Mouse (Mus musculus) testis, postnatal 14 days (tissue): ENCODE measurements around the gene C1qtnf2.

ENCODE experiments used
- DNase-seq: peaks from one replicate; pipeline ENCODE4 v3.0.0; 2021; ENCODE audit warnings: low spot score

C1qtnf2 gene

GRCm38 (mm10) chr11:43483122-43483792 is 9.2 kb downstream of the C1qtnf2 start:
- DNase-seq: peak; percentile 20

GRCm38 (mm10) chr11:43484057-43484456 is 10.0 kb downstream of the C1qtnf2 start:
- DNase-seq: no peak

GRCm38 (mm10) chr11:43484652-43485051 is 10.6 kb downstream of the C1qtnf2 start:
- no peak for DNase-seq

GRCm38 (mm10) chr11:43485855-43486254 is 11.8 kb downstream of the C1qtnf2 start:
- no peak for DNase-seq

- DNase-seq: peak; percentile 59
Measured at GRCm38 (mm10) chr11:43492663-43493062, 18.6 kb downstream of the C1qtnf2 start.

- DNase-seq: peak; percentile 55
Measured at GRCm38 (mm10) chr11:43493815-43494409, 19.8 kb downstream of the C1qtnf2 start.

- no peak for DNase-seq
Measured at GRCm38 (mm10) chr11:43495037-43495436, 21.0 kb downstream of the C1qtnf2 start.

- DNase-seq: no peak
Measured at GRCm38 (mm10) chr11:43495532-43495931, 21.5 kb downstream of the C1qtnf2 start.

GRCm38 (mm10) chr11:43501256-43501655 is 27.2 kb downstream of the C1qtnf2 start:
- no peak for DNase-seq

- DNase-seq: no peak
Measured at GRCm38 (mm10) chr11:43505188-43505587, 31.1 kb downstream of the C1qtnf2 start.

- no peak for DNase-seq
Measured at GRCm38 (mm10) chr11:43507976-43508375, 33.9 kb downstream of the C1qtnf2 start.

GRCm38 (mm10) chr11:43509878-43510277 is 35.8 kb downstream of the C1qtnf2 start:
- no peak for DNase-seq

- no peak for DNase-seq
Measured at GRCm38 (mm10) chr11:43512661-43513190, 38.6 kb downstream of the C1qtnf2 start.

GRCm38 (mm10) chr11:43516344-43517021 is 42.4 kb downstream of the C1qtnf2 start:
- peak; percentile 17 for DNase-seq

GRCm38 (mm10) chr11:43517641-43518040 is 43.6 kb downstream of the C1qtnf2 start:
- DNase-seq: no peak

GRCm38 (mm10) chr11:43518086-43518485 is 44.0 kb downstream of the C1qtnf2 start:
- no peak for DNase-seq

GRCm38 (mm10) chr11:43518821-43519220 is 44.7 kb downstream of the C1qtnf2 start:
- DNase-seq: no peak

GRCm38 (mm10) chr11:43520521-43520920 is 46.4 kb downstream of the C1qtnf2 start:
- DNase-seq: no peak

GRCm38 (mm10) chr11:43528078-43528682 is 54.1 kb downstream of the C1qtnf2 start:
- no peak for DNase-seq

GRCm38 (mm10) chr11:43528683-43529499 is 54.8 kb downstream of the C1qtnf2 start, which contains the start of gene Ccnjl:
Gene Ccnjl (plus strand): TSS chr11:43528784.
- DNase-seq: peak; percentile 23

- peak; percentile 45 for DNase-seq
Measured at GRCm38 (mm10) chr11:43530043-43530442, 56.0 kb downstream of the C1qtnf2 start.

- DNase-seq: no peak
Measured at GRCm38 (mm10) chr11:43531619-43532018, 57.5 kb downstream of the C1qtnf2 start.
